Mouse (Mus musculus) ES-E14 (cell line): ENCODE measurements around the gene Lypd6. TPM values are rescaled to one million over a fixed set of nuclear protein-coding genes. Genes with fewer than 3 reads are reported as not detected.

Experiments
- DNase-seq: peaks from one replicate; pipeline ENCODE4 v3.0.0-alpha.2; 2013; ENCODE audit warnings: low read depth, low spot score
- H3K27ac ChIP-seq: 2 replicates; pipeline ENCODE4 v1.5.1; 2012; ENCODE audit warnings: low read depth, mild to moderate bottlenecking, low read length, moderate library complexity, mixed read lengths; ENCODE audit not compliant: poor library complexity, insufficient read depth, severe bottlenecking
- H3K36me3 ChIP-seq: 2 replicates; pipeline ENCODE4 v1.6.1; 2012; ENCODE audit warnings: mild to moderate bottlenecking, low read length, moderate library complexity, mixed read lengths; ENCODE audit not compliant: control insufficient read depth, poor library complexity, insufficient read depth, severe bottlenecking
- H3K4me1 ChIP-seq, 2 experiments: fragments of 150-350 bp in 1 of 2; sonication (generic) in 1 of 2; 2 replicates each; pipeline ENCODE4 v1.6.1; 2012; ENCODE audit warnings: low read length in 2 of 2, mild to moderate bottlenecking in 1 of 2, mixed read lengths in 1 of 2; ENCODE audit not compliant: control insufficient read depth in 2 of 2, insufficient read depth in 2 of 2, poor library complexity in 1 of 2
- H3K4me3 ChIP-seq, 2 experiments: fragments of 150-350 bp in 1 of 2; sonication (generic) in 1 of 2; 2 replicates each; pipeline ENCODE4 v1.5.1; 2012; ENCODE audit warnings: low read length in 2 of 2, low read depth in 1 of 2, mild to moderate bottlenecking in 1 of 2, mixed read lengths in 1 of 2; ENCODE audit not compliant: insufficient read depth in 1 of 2, poor library complexity in 1 of 2, severe bottlenecking in 1 of 2
- H3K9ac ChIP-seq: 2 replicates; pipeline ENCODE4 v1.6.1; 2012; ENCODE audit warnings: low read depth, mild to moderate bottlenecking, low read length, mixed read lengths; ENCODE audit not compliant: poor library complexity, insufficient read depth, severe bottlenecking
- H3K9me3 ChIP-seq: fragments of 150-350 bp; sonication (generic); 2 replicates; pipeline ENCODE4 v1.6.1; 2012; ENCODE audit warnings: low read depth, mild to moderate bottlenecking, low read length; ENCODE audit not compliant: control insufficient read depth, insufficient read depth
- CHD2 ChIP-seq: IDR thresholded peaks from 2 replicates; pipeline ENCODE4 v1.6.1; 2014; ENCODE audit warnings: mild to moderate bottlenecking, low read depth, low read length, inconsistent platforms
- HCFC1 ChIP-seq: IDR thresholded peaks from 2 replicates; pipeline ENCODE4 v1.6.1; 2012; ENCODE audit warnings: low read length, inconsistent platforms, borderline replicate concordance; ENCODE audit not compliant: insufficient read depth
- MAFK ChIP-seq: IDR thresholded peaks from 2 replicates; pipeline ENCODE4 v1.6.1; 2014; ENCODE audit warnings: mild to moderate bottlenecking, low read depth, low read length, inconsistent platforms; ENCODE audit not compliant: insufficient read depth
- ZC3H11A ChIP-seq: IDR thresholded peaks from 2 replicates; pipeline ENCODE4 v1.6.1; 2012; ENCODE audit warnings: low read depth, mild to moderate bottlenecking, inconsistent platforms, low read length, borderline replicate concordance
- ZNF384 ChIP-seq: IDR thresholded peaks from 2 replicates; pipeline ENCODE4 v1.6.1; 2012; ENCODE audit warnings: low read depth, low read length, inconsistent platforms
- in situ Hi-C, 2 experiments: fragments of 600-800 bp; cut with MboI; formaldehyde crosslinking; loops; one replicate each; pipeline ENCODE4 v1.15.1; 2025; ENCODE audit warnings: low sequenced_read_pairs in 2 of 2, inconsistent platforms in 1 of 2; ENCODE audit not compliant: unreplicated experiment in 2 of 2
- total RNA-seq: library from RNA; depleted of rRNA; stranded (reverse); fragments of 300-350 nt; gene quantifications from 2 replicates; pipeline ENCODE4 v1.2.3, GENCODE M21; 2012; rRNA removed

The Lypd6 gene
- total RNA-seq, 1 experiment: 3.1 TPM

- DNase-seq: no peak
- no peak overlapping the region for H3K27ac ChIP-seq
- H3K4me3 ChIP-seq: no peak overlapping the region
- in situ Hi-C loops: no loop called here
- no peaks in the 10 kb centered on the region for H3K4me1 ChIP-seq
- no peaks in the 10 kb centered on the region for H3K36me3 ChIP-seq
- TF ChIP-seq ZC3H11A (no peak), CHD2 (no peak), MAFK (no peak), HCFC1 (no peak), ZNF384 (no peak)
- H3K9ac ChIP-seq: no peak overlapping the region
- H3K9me3 ChIP-seq: no peaks in the 10 kb centered on the region
Observed at GRCm38 (mm10) chr2:50197801-50198200, 131.6 kb downstream of the Lypd6 start.

DNA sequence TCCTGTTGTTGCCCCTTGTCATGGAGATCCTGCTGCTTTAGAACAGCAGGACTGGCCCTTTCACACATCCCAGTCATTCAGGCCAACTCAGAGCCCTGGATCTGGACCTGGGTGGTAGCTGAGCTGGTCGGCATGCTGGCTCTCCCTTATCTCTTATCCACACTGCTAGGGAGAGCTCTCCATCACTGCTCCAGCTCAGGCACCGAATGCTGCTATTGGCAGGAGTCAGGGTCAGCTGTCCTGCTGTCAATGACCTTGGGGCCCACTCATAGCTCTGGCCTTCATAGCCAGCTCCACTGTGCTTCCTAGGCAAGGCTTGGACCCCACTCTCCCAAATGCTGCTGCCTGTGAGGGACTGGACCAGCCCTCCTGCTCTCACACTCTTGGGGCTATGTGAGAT lies 134.3 kb downstream of the Lypd6 start:
- no peak overlapping the region for H3K27ac ChIP-seq

GRCm38 (mm10) chr2:50220574-50220973 lies 154.3 kb downstream of the Lypd6 start:
- Histone ChIP-seq H3K4me1 (no peaks in the 10 kb centered on the region), H3K4me3 (no peak overlapping the region), H3K9ac (no peak overlapping the region), H3K36me3 (no peaks in the 10 kb centered on the region), H3K9me3 (no peaks in the 10 kb centered on the region), H3K27ac (no peak overlapping the region)
- TF ChIP-seq MAFK (no peak), ZC3H11A (no peak), HCFC1 (no peak), CHD2 (no peak), ZNF384 (no peak)
- in situ Hi-C loops: no loop called here
- no peak for DNase-seq

More for the DNA sequence above, 134.3 kb downstream of the Lypd6 start:
- in situ Hi-C loops: no loop called here
- DNase-seq: no peak
- H3K36me3 ChIP-seq: no peaks in the 10 kb centered on the region
- H3K9ac ChIP-seq: no peak overlapping the region
- no peak for TF ChIP-seq HCFC1
- no peak for TF ChIP-seq CHD2
- TF ChIP-seq ZC3H11A: no peak
- TF ChIP-seq ZNF384: no peak
- TF ChIP-seq MAFK: no peak
- H3K4me3 ChIP-seq: no peak overlapping the region
- no peaks in the 10 kb centered on the region for H3K9me3 ChIP-seq
- no peaks in the 10 kb centered on the region for H3K4me1 ChIP-seq

DNA sequence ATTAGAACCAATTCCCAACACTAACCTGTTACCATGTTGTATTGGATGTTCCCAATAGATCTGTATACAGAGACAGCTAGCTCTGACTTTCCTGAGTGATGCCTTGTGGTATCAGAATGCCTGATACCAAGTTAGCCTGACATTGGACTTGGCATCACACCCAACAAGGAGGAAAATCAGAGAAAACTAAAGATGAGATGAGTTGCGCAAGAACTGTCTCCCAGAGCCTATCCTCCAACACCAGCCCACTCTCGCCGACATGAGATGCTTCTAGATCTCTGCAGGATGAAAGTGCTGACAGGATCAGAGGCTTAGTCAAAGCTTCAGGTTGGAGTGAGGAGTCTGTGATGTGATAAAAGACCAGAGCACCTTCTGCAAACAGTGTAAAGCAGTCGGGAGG lies 158.8 kb downstream of the Lypd6 start:
- Histone ChIP-seq H3K4me1 (peaks cover 0 to 2% of the 10 kb centered on the region in 2 experiments; a peak in 1 of 4 replicates), H3K27ac (no peak overlapping the region), H3K9me3 (no peaks in the 10 kb centered on the region), H3K4me3 (no peak overlapping the region), H3K36me3 (no peaks in the 10 kb centered on the region), H3K9ac (no peak overlapping the region)
- in situ Hi-C loops: no loop called here
- TF ChIP-seq CHD2: no peak
- no peak for TF ChIP-seq MAFK
- no peak for TF ChIP-seq HCFC1
- TF ChIP-seq ZC3H11A: no peak
- no peak for TF ChIP-seq ZNF384
- no peak for DNase-seq

GRCm38 (mm10) chr2:50233491-50233890 lies 167.3 kb downstream of the Lypd6 start:
- peaks cover 0 to 2% of the 10 kb centered on the region in 2 experiments; a peak in 1 of 4 replicates for H3K4me1 ChIP-seq
- H3K9me3 ChIP-seq: no peaks in the 10 kb centered on the region
- H3K27ac ChIP-seq: no peak overlapping the region
- no peak for DNase-seq
- no peak for TF ChIP-seq HCFC1
- TF ChIP-seq CHD2: no peak
- TF ChIP-seq ZC3H11A: no peak
- no peak for TF ChIP-seq ZNF384
- TF ChIP-seq MAFK: no peak
- H3K4me3 ChIP-seq: no peak overlapping the region
- no peak overlapping the region for H3K9ac ChIP-seq
- in situ Hi-C loops: no loop called here
- H3K36me3 ChIP-seq: no peaks in the 10 kb centered on the region

Other genes starting within 250 kb of the Lypd6 start
- 47.1 and 57.5 TPM in 2 replicates for gene Mmadhc, start 230.4 kb downstream of the Lypd6 start, total RNA-seq